Mouse (Mus musculus) c-Kit-positive CD71-positive TER-119-negative erythroid progenitor cells, embryonic 14.5 days (primary cell): ENCODE data around the gene E2f3.
A peak's percentile ranks its signal among the peaks of the same experiment; 100 is the strongest.

Experiments
- DNase-seq: peaks from one replicate; pipeline ENCODE4 v3.0.0-alpha.2; 2013; ENCODE audit warnings: low read depth

Gene E2f3

GRCm38 (mm10) chr13:29985855-29986755 is at the start of gene E2f3:
Gene E2f3, minus strand, starts transcription at chr13:29986063.
- peak; percentile 96 for DNase-seq

DNA sequence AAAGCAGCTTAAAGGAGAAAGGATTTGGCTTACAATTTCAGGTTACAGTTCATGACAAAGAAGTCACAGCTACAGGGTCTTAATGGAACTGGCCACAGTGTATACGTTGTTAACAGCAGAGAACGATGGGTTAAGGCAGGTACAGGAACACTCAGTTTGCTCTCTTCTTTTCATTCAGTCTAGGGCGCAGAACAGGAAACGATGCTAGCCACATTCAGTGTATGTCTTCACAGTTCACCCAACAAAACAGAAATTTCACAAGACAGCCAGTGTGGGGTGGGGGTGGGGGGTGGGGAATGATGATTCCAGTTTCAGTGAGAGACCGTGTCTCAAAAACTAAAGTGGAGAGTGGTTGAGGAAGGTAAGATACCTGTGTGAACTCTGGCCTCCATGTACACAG is 48.7 kb upstream of the E2f3 start:
- no peak for DNase-seq

- DNase-seq = no peak
These were observed 45.9 kb upstream of the E2f3 start for GRCm38 (mm10) chr13:30031684-30032335.

GRCm38 (mm10) chr13:30027841-30028240 is 42.0 kb upstream of the E2f3 start:
- no peak for DNase-seq

DNA sequence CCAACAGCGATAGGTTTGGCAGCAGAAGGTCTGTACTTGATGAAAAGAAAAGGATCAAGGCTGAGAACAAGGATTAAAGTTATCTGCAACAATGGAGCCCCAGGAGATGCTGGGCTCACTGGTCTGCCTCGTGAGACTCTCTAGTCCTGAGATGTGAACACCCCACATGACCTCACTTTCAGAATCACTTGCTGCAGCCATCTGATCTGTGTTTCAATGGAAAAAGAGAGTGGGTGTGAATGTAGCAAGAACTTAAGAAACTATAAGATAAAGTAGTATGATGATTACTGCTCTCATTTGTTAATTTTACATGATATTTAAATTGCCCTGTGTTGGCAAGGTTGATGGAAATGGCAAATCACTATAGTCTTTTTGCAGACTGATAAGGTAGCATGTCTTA is 36.6 kb upstream of the E2f3 start:
- DNase-seq = no peak

DNA sequence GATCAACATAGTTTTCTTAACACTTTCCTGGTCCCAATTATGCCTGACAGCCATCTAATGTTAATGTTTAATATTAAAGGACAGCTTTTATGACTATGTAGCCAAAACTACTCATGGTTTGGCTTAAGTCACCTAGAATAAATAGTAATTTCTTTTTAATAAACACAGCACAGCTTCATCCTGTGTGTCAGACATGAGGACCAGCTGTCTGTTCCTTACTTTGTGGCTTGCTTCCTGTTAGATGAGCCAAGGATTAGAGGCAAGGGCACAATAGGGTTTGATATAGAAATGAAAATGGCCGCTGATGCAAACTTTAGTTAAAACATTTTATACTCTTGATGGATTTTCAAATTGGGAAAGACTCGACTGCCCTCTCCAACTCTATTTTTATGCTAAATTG is 32.7 kb upstream of the E2f3 start:
- DNase-seq = no peak

DNA sequence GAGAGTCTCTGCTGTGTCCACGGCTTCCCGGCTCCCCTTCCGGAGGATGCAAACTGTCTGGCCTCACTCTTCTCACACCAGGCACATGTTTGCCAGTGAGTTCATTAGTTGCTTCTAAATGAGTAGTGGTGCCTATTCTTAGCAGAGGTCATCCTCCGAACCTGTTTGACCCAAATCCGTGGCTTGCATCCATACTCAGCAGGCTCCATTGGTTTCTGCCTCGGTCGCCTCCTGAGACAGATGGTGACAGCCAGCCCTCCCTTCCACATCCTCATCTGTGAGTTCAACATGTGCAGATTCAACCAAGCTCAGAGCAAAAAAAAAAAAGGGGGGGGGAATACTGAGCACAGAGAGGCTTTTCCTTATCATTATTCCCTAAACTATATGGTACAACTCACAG is 31.7 kb upstream of the E2f3 start:
- DNase-seq = no peak

DNA sequence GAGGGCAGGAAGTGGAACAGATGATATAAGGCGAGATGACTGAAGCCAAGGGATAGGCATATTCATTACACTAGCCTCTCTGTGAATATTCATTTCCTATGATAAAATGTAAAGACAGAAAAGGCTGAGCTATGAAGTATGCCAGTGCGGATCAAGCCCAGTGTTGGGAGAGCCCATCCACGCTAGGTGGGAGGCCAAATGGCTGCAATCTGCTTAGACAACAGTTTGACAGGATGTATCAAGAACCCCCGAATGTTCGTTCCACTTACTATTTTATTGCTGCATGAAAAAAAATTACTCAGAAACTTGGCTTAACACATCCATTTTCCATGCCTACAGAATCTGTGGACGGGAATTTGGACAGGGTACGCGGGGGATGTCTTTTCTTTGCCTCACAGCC is 28.7 kb upstream of the E2f3 start:
- DNase-seq = no peak

GRCm38 (mm10) chr13:30012226-30012625 is 26.4 kb upstream of the E2f3 start:
- DNase-seq = no peak

- DNase-seq = no peak
These were observed 22.9 kb upstream of the E2f3 start for GRCm38 (mm10) chr13:30008738-30009137.

DNA sequence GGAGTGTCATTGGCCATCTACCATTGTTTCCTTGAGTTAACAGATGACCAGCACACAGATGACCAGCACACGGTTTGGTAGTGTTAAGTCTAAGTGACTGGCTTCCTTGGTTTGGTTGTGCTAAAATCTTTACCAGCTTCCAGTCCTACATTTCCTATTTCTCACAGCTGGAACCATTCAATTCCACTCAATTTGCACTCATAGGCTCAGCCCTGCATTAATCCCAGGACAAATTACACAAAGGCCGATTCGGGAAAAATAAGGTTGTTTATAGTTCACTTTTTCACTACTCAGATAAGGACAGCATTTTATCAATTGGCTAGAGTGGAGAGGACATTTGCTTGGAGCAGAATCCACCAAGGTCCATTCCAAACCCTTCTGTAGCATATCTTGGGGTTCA is 19.6 kb upstream of the E2f3 start:
- DNase-seq = no peak

DNA sequence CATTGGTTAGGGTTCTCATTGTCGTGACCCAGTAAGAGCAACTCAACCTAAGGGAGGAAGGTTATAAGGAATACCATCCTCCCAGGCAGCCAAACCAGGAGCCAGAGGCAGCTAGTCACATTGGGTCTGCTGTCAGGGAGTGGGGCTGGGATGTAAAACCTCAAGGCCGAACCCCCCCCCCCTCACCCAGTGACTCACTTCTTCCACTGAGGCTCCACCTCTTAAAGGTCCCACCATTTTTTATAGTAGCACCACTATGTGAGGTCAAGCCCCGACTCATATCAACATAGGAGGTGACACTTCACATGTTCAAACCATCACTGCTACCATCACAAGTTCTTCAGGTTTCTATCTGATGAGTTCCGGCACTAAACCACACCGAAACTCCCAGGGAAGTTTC is 19.0 kb upstream of the E2f3 start:
- no peak for DNase-seq

DNA sequence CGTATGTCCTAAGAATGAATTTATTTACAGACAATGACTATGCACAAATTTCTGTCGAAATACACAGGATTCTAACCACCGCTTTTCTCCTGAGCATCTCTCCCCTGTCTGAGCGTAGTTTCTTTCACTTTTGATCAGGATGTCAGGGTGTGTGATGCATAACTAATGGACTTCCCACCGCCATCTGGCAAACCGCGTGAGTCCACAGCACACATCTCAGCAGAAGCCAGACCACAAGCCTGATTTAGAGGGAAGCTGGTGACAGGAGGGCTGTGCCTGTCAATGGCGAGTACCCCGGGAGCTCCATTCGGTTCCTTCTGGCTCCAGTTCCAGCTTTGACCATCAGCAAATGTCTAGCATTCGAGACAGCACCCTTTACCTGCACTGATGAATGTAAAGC is 17.3 kb upstream of the E2f3 start:
- DNase-seq = no peak

- DNase-seq = no peak
These were observed 15.2 kb upstream of the E2f3 start for GRCm38 (mm10) chr13:30001041-30001440.

DNA sequence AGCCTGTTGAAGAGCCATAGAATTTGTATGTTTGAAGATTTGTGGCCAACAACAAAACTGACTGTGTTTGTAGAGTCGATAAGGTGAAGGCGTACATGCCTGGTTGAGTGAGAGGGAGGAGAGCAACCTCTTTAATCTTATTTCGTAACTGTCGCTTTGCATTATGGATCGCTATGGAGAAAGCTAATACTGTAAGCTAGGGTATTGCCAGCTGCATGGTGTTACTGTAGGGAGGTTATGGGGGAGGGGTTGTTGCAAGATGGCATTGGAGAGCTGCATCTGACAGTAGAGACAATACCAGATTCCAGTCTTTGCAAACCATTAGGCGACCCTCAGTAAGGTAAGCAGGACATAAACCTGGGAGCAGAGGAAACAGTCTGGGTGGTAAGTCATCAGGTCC is 2.1 kb upstream of the E2f3 start:
- DNase-seq = no peak

- DNase-seq = no peak
These were observed 875 bp upstream of the E2f3 start for GRCm38 (mm10) chr13:29986756-29987120.

DNA sequence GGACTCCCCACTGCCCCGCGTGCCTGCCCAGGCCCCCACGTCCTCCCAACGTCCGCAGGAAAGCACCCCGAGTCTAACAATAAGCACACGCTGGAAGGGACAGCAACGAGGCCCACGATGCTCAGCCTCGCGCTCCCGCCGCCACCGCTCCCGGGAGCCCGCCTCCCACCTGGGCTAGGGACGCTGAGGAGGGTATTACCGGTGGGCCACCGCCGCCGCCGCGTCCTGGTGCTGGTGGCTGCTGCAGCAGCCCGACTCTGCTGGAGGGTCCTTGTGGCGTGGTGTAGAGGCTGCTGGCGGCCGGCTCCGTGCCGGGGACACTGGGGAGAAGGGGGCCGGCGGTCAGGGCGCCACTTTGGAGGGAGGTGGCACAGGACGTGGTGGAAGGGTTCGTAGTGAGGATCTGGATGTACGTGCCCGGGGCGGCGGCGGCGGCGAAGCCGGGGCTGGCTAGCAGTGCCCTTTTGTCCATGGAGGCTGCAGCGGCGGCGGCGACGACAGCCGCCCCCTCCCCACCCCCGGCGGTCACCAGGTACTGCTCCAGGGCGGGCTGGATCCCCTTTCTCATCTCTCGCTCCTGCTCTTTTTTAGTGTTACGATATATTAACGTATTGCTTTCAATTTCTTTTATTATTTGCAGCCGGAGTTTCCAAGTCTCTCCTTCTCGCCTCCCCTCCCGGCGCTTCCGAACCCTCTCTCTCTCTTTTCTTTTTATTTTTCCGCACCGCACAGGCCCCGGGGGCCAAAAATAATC is 585 bp downstream of the E2f3 start:
- no peak for DNase-seq

GRCm38 (mm10) chr13:29984286-29985100 is 1.4 kb downstream of the E2f3 start:
- DNase-seq = no peak

DNA sequence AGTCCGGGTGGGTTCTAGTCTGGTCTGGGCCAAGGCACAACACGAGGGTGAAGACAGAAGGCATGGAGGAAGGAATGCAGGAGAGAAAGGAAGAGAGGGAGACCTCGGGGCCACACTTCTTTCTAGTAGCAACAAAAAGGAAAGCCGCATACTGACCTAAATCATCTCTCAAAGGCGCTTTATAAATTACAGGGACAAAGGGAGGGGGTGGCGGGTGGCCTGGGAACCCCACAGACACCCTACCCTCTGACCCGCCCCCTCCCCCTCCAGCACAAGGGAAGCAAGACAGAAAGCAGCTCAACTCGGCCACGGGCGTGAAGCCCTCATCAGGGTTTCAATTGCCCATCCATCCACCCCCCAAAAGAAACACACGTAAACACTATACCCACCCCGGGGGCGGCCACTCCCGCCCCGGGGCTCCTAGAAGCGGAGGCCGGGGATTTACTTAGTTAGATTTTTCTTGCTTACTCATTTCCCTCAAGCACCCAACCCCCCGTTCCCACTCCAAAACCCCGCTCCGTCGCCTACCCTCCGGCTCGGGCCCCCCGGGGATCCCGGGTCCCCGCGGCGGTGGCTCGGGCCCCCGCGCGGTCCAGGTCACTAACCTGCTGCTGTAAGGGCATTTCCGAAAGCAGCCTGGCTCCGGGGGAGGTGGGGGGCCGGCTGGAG is 2.2 kb downstream of the E2f3 start:
- DNase-seq = no peak

DNA sequence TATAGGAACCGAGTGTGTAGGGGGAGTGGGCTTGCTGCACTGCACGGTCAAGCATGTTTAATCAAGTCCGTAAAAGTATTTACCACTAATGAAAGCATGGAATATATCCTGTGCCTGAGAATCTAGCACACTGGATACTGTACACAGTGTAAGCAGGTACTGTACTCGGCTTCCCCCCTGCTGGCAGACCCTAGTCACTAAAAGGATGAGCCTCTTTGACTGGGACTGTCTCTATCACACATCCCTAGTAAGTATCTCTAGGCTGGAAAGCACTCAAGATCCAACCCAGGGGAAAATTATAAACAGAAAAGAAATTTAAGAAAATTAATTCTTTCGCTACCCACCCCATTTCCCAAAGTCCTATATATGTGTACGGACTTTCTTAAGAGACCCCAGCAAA is 2.8 kb downstream of the E2f3 start:
- no peak for DNase-seq

DNA sequence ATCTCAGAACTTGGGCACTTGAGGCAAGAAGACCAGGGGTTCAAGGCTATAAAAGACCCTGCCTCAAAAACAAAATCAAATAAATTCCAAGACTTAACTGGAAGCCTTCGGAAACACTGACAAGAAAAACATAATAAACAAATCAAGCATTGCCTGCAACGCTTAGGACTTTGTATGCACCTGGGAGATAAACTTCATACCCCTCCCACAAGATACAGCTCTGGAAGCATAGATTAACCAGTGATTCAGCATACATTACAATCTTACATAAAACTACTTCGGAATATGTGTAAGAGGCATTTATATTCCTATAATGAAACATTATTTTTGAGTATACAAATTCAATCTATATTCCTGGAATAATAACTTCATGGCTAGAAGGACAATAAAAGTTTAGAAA is 3.5 kb downstream of the E2f3 start:
- no peak for DNase-seq
